In the genomic region with DNA sequence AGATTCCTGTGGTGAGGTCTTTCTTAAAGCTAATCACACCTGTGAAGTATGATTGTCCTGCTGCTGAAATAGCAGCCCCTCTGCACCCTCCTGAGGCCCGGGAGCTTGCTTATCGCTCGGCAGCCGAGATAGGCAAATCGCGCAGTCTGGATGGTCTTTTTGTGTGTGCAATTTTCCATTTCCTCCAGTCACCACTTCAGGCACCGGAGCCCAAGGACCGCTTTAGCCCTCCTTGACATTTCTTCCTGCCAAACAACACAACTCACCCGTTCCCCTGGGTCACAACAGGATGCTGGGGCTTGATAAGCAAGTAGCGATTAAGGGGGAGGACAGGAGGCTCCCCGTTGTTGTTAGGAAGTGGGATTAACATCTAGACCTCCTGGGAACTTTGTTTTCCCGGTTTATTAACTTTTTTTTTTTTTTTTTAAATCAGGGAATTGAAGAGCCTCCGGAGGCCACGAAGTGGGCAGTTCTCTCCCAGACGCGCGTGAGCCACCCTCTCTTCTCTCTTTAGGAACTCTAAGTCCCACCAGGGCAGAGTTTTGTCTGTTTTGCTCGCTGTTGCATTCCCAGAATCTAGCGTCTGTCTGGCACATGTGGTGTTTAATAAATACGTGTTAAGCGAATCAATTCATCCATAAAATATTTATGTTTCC, we compare ENCODE assay signal across 1 mouse cellular context.
TF ChIP-seq lines count a peak whose summit lies in the region.

No protein-coding gene starts in this region.

TF ChIP-seq in MEL, 35 proteins besides CTCF, POLR2A, EP300 and RAD21 (continued from another document):
- TF ChIP-seq TCF12 (IDR thresholded peaks at IDR 0.05; ENCODE audit: low read depth, low read length) = 0 out of 2 replicates have a peak, but pooled peaks have one; percentile 37
- TF ChIP-seq ETS1 (IDR thresholded peaks at IDR 0.05; ENCODE audit: low read depth, low read length) = peak; percentile 32; the same call in 1 of the 2 replicates
- TF ChIP-seq KAT2A (conservative IDR thresholded peaks at IDR 0.05; ENCODE audit: low read depth, low read length) = no peak
- TF ChIP-seq ZKSCAN1 (IDR thresholded peaks at IDR 0.05; ENCODE audit: low read depth, low read length) = no peak
- TF ChIP-seq HCFC1 (IDR thresholded peaks at IDR 0.05; ENCODE audit: low read depth, low read length) = no peak
- 0 out of 2 replicates have a peak, but pooled peaks have one; percentile 50 for TF ChIP-seq UBTF (IDR thresholded peaks at IDR 0.05; ENCODE audit: borderline replicate concordance, insufficient read depth, low read depth, low read length)
- no peak for TF ChIP-seq MAZ (IDR thresholded peaks at IDR 0.05; ENCODE audit: low read depth, low read length)
- no peak for TF ChIP-seq E2F4 (IDR thresholded peaks at IDR 0.05; ENCODE audit: borderline replicate concordance, low read depth, low read length)
- TF ChIP-seq TBP (IDR thresholded peaks at IDR 0.05; ENCODE audit: low read depth, low read length) = peak; percentile 45; the same call in 1 of the 2 replicates
- no peak for TF ChIP-seq BHLHE40 (IDR thresholded peaks at IDR 0.05; ENCODE audit: borderline replicate concordance, low read depth, low read length)
- TF ChIP-seq MYC (IDR thresholded peaks at IDR 0.05; ENCODE audit: low read depth, low read length) = no peak
- no peak for TF ChIP-seq POLR2AphosphoS5 (IDR thresholded peaks at IDR 0.05; ENCODE audit: borderline replicate concordance, low read depth, low read length)
- no peak for TF ChIP-seq MAFK (IDR thresholded peaks at IDR 0.05; ENCODE audit: borderline replicate concordance, low read depth, low read length)
- no peak for TF ChIP-seq CHD1 (IDR thresholded peaks at IDR 0.05; ENCODE audit: low read depth, low read length)
- TF ChIP-seq NRF1 (IDR thresholded peaks at IDR 0.05; ENCODE audit: insufficient read depth, low read depth, low read length, poor library complexity, severe bottlenecking) = no peak
- no peak for TF ChIP-seq GABPA (IDR thresholded peaks at IDR 0.05; ENCODE audit: low read depth, low read length)
- TF ChIP-seq CHD2 (IDR thresholded peaks at IDR 0.05; ENCODE audit: low read length) = no peak
- TF ChIP-seq RCOR1 (IDR thresholded peaks at IDR 0.05; ENCODE audit: low read depth, low read length) = no peak
- no peak for TF ChIP-seq USF2 (IDR thresholded peaks at IDR 0.05; ENCODE audit: borderline replicate concordance in 1 of 2, insufficient read depth in 1 of 2, low read depth in 1 of 2, low read length in 2 of 2)
- TF ChIP-seq SIN3A (IDR thresholded peaks at IDR 0.05; ENCODE audit: low read length) = no peak
- TF ChIP-seq ELF1 (IDR thresholded peaks at IDR 0.05; ENCODE audit: low read depth, low read length) = no peak
- 0 out of 2 replicates have a peak, but pooled peaks have one; percentile 37 for TF ChIP-seq MXI1 (IDR thresholded peaks at IDR 0.05; ENCODE audit: low read depth, low read length)
- no peak for TF ChIP-seq SMC3 (IDR thresholded peaks at IDR 0.05; ENCODE audit: low read depth, low read length)
- TF ChIP-seq MAX (IDR thresholded peaks at IDR 0.05; ENCODE audit: low read length) = no peak
- no peak for TF ChIP-seq MYB (IDR thresholded peaks at IDR 0.05; ENCODE audit: low read depth, low read length)
- TF ChIP-seq MEF2A (IDR thresholded peaks at IDR 0.05; ENCODE audit: extremely low read depth, insufficient replicate concordance, low read depth, low read length, poor library complexity, severe bottlenecking) = no peak
- no peak for TF ChIP-seq NELFE (IDR thresholded peaks at IDR 0.05; ENCODE audit: low read depth, low read length)
- TF ChIP-seq TAL1 (IDR thresholded peaks at IDR 0.05; ENCODE audit: low read length) = no peak
- TF ChIP-seq JUND (IDR thresholded peaks at IDR 0.05; ENCODE audit: low read depth, low read length) = no peak
- no peak for TF ChIP-seq USF1 (IDR thresholded peaks at IDR 0.05; ENCODE audit: low read depth, low read length)
- TF ChIP-seq ZMIZ1 (IDR thresholded peaks at IDR 0.05; ENCODE audit: low read depth, low read length) = no peak
